Mouse (Mus musculus) R1 (cell line): ENCODE measurements around the gene Sf3b6.
A peak's percentile ranks its signal among the peaks of the same experiment; 100 is the strongest.

Experiments
- DNase-seq: peaks from one replicate; pipeline ENCODE4 v3.0.0-alpha.2; 2018; ENCODE audit warnings: low read depth, low spot score

Sf3b6 gene

DNA sequence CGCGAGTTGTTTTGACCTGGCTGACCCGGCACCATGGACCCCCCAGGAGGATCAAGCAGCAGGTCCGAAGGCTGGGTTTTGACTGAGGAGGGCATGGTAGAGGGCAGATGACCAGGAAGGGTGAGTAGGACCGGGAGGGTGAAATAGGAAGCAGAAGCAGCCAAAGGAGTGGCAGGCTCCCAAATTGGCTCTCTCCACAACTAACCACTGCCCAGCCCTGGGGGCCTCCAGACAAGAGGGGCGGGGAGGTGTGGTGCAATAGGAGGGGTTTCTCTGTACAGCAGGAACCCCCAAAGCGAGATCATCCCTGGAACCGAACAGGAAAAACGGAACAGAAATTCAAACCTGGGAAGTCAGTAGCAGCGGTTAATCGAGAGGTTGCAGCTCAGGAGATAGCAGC is 23.4 kb downstream of the Sf3b6 start:
- no peak for DNase-seq

DNA sequence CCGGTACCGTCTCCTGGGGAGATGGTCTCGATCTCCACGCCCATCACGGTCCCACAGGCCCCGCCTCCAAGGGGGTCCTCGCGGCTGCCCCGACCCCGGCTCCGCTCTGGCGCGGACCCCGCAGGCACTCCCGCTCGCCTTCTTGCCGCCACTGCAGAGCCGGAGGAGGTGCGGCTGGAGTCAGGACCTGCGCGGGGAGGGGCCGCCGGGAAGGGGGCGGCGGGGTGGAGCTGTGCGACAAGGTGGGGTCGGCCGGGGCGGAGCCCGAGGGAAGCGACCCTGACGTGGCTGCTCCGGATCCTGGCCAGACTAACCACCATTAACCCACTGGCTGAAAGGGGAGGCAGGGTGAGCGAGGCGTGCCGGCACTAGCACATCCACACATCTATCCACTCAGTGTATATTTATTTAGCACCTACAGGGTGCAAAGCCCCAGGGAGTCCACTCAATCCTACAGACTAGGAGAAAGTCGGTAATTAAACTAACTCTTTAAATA is 24.1 kb downstream of the Sf3b6 start, which contains the start of gene Fkbp1b:
TSS of gene Fkbp1b (minus strand) at position 200 of the 496 bp plus-strand sequence.
- peak; percentile 82 for DNase-seq

DNA sequence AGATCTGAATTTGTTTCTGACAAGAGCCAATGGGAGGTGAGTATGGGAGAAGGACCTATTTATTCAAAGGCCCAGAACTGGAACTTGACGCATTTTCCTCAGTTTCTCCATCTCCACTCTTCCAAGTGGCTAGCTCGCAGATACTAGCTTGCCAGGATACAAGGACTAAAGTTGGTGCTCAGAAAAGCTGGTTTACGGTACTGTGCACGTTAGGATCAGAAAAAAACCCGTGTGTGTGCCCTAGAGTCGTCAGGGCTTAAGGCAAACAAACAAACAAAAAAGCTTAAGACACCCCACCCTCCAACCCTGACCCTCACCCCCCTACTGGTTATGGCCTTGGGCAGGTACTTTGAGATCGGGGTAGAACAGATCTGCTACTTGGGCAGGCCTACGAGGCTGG is 25.1 kb downstream of the Sf3b6 start:
- DNase-seq = no peak

DNA sequence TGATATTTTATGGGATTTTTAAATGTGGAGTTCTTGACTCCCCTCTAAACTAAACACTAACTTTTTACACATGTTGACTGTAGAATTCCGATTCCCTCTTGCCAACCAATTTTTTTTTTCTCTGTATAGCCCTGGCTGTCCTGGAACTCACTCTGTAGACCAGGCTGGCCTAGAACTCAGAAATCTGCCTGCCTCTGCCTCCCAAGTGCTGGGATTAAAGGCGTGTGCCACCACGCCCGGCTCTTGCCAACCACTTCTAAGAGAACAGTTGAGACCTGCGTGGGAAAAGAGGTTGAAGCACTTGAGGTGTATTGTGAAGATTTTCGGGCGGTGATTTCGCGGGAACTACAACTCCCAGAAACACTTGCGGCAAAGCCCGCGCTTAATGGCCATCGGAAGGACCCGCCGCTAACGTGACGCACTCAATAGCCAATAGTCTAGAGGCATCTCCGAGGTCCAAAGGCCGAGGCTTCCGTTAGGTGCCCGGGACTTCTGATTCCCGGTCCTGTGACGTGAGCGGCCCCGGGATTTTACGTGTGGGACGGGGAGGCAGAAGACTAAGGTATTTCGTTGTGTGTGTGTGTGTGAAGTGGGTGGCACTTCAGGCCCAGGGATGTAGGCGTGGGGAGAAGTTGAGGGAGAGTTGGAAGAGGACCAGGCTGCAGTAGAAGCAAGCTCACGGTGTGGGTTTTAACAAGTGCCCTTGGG is 25.7 kb downstream of the Sf3b6 start, which contains the start of gene Wdcp:
TSS of gene Wdcp (plus strand) at position 414 of the 708 bp plus-strand sequence.
- peak; percentile 96 for DNase-seq

DNA sequence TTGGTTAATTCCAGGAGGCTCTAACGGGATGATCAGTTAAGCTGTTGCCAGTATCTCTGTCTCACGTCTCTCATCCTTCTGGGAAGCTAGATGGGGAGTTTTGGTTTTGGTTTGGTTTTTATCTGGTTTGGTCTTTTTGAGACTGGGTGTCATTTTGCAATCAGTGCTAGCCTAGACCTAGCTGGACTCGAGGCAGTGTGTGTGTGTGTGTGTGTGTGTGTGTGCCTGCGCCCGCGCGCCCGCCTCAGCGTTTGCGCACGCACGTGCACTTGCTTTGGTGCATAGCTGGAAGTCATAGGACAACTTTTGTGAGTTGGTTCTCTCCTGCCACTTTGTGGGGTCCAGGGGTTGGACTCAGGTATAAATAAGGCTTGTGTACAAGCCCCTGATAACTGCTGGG is 26.4 kb downstream of the Sf3b6 start:
- peak; percentile 43 for DNase-seq

DNA sequence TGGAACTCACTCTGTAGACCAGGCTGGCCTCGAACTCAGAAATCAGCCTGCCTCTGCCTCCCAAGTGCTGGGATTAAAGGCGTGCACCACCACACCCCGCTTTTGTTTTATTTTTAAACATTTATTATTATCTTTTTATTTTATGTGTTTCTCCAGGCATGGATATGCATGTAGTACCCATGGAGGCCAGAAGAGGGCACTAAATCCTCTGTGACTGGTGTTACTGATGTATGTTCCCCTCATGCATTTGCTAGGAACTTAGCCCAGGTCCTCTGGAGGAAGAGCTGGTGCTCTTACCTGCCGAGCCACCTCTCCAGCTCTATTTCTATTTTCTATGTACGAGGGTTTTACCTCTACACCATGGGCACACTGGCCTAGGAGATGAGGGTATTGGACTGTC is 38.8 kb downstream of the Sf3b6 start:
- DNase-seq = peak; percentile 82

DNA sequence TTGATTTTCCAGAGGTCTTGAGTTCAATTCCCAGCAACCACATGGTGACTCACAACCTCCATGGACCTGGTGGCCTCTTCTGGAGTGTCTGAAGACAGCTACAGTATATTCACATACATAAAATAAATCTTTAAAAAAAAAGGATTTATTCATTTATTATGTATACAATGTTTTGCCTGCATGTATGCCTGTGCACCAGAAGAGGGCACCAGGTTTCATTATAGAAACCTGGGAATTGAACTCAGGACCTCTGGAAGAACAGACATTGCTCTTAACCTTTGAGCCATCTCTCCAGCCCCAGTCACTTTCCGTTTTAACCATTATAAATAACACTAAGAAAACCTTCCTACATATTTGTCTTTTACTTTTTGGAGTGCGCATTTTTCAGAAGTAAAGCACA is 39.5 kb downstream of the Sf3b6 start:
- no peak for DNase-seq

DNA sequence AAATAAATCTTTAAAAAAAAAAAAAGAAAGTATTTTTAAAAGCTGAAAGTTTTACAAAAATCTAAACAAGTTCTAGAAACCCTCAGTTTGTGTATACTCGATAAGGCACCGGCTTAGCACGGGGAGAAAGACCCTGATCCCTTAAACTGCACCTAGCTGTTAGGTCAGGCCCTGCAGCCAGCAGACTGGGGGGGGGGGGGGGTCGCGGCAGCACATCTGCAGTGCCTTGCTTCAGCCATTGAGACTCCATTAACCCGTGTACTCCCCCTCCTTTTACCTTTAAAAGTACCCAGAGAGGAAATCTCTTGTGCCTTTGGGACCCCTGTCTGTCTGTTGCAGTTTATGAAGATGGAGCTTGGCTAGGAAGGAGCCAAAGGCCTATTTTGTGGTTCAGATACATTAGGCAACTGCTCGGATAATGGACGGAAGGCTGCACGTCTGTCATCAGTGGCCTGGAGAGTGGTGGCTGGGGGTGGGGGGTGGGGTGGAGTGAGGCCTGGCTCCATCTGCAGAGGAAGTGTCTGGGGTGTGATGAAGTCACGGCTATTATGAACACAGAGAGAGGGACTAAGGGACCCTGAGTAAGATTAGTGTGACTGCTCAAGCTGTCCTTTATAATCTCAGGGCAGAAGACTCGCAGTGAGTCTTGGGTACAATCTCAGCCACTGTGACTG is 42.0 kb downstream of the Sf3b6 start:
- DNase-seq = no peak

DNA sequence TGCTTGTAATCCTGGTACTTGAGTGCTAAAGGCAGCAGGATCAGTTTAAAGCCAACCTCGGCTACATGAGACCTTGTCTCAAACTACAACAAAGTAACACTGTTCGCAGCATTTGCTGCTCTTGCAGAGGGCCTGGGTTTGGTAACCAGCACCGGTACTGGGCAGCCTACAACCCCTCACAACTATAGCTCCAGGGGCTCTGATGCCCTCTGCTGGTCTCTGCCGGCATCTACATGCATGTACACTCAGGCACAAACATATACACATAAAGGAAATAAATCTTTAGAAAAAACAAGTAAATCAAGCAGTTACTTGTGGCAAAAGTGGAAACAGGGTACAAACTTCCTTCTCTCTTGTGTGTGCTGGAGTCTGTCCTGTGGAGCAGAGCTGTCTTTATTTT is 45.3 kb downstream of the Sf3b6 start:
- peak; percentile 75 for DNase-seq

DNA sequence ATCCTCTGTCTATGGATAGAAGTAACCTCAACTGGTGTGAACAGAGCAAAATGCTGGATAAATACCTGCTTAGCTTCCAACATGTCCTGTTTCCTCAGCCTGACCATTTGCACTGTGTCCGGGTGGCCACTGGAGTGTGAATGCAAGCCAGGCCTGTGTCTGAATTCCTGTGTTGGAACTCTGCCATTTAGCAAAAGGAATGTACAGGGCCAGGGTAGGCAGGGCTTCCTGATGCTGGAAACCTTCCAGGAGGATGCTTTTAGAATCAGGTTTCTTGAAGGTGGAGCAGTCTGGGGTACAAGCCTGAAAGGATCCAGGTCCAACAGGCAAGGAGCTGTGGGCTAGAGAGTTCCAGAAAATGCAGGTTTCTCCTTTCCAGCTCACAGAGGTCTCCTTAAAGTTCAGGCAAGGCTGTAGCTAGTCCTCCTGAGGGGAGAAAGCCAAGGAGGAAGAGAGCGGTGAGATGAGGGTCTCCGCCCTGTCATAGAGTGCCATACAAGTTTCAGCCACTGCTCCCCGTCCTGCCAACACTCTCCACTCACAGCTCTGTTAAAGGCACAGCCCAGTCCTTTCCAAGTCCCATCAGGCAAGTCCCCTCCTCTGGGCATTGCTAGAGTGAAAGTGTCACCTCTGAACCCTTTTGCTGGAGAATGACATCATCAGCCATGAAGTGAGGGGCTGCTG is 46.5 kb downstream of the Sf3b6 start:
- DNase-seq = no peak

DNA sequence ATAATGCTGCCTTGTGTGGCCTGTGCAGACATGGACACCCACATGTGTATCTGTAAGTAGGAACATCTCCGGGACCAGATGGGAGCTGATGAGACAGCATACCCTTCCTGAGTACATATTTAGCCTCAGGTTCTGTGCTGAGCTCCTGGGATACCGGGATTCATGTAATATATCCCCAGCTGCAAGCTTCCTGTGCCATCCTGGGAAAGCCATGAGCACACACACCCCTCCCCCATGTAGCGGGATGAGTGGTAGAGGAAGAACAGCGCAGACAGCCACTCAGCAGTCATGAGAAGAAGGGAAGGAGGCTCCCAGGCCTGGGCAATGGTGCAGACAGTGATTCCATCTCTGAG is 47.0 kb downstream of the Sf3b6 start:
- DNase-seq = no peak

DNA sequence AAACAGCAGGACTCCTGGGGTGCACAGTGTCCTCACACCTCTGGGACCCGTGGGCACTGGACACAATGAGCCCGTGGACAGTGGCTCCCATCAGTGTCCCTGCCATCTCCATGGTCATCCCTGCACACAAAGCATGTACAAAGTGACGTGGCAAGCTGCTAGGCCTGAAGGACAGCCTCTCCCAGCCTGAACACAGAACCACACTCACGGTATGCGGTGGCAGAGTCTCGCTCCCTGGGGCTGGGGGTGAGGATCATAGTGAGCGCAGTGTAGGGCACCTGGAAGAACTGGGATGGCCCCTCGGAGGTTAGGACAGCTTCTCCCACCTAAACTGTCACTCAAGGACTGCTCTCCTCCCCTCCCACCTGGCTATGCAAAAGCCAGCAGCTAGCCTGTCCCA is 51.6 kb downstream of the Sf3b6 start:
- no peak for DNase-seq

DNA sequence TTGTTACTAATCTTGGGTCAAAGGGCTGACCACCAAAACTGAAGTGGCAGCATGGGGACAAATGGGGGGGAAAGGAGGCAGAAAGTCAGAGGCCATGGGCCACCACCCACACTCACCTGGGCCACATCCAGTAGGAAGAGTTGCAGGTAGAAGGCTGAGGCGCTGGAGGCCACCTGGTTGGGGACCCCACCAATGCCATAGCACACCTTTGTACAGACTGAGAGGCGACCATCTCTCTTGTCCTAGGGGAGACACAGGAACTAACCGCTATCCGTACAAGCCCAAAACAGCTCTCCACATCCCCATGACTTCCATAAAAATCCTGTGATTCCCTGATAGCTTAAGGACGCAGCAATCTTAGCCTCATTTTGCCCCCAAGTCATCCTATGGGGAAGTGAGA is 53.9 kb downstream of the Sf3b6 start:
- DNase-seq = no peak

DNA sequence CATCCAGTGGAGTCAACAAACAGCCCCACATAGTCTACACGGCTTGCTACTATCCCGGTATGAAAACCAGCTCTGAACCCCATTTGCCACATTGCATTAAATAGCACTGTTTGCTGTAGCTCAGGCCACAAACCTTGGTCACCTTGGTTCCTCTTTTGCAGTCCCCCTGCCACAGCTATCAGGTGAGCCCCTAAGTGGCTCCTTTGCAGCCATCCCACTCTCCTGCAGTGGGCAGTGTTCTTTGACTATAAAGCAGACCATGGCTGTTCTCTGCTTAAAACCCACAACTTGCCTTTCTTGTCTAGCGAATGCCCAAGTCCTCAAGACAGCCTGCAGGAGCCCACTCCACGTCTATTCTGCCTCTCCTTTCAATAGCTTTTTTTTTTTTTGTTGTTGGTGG is 54.9 kb downstream of the Sf3b6 start:
- DNase-seq = no peak

DNA sequence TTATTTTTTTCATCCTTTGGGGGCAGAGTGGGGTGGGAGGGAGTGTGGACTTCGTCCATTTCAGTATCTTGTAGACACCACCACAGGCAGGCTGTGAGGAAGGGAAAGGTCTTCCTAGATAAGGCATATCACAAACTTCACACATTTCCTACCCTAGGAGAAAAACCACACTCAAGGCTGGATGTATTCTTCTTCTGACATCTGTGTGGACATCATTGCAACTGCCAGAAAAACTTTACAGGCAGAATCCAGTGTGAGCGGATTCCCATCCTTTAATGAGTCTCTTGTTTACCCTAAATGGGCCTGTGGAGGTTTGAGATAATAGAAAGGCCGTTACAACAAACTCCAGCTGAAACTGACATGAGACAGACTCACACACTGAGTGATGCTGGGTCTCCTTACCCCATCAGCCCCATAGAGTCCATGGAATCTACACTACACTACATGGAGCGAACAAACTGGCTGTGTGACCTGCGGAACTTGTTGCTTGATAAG is 55.7 kb downstream of the Sf3b6 start:
- DNase-seq = no peak

DNA sequence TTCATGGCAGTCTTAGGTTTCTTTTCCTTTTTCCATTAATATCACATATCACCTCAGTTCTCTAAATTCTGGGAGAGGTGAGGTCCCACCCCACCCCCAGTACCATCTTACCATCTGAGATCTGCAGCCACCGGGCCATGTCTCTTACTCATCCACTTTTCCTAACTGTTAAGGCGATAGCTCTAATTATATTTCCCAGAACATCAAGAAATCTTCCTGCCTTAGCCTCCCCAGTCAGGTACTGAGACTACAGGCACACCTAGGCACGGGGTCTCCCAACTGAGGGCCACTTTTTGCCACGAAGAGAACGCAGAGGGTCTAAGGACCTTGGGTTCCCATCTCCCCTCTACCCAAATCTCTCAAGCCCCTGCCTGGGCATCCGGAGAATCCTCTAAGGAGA is 56.2 kb downstream of the Sf3b6 start:
- DNase-seq = no peak

DNA sequence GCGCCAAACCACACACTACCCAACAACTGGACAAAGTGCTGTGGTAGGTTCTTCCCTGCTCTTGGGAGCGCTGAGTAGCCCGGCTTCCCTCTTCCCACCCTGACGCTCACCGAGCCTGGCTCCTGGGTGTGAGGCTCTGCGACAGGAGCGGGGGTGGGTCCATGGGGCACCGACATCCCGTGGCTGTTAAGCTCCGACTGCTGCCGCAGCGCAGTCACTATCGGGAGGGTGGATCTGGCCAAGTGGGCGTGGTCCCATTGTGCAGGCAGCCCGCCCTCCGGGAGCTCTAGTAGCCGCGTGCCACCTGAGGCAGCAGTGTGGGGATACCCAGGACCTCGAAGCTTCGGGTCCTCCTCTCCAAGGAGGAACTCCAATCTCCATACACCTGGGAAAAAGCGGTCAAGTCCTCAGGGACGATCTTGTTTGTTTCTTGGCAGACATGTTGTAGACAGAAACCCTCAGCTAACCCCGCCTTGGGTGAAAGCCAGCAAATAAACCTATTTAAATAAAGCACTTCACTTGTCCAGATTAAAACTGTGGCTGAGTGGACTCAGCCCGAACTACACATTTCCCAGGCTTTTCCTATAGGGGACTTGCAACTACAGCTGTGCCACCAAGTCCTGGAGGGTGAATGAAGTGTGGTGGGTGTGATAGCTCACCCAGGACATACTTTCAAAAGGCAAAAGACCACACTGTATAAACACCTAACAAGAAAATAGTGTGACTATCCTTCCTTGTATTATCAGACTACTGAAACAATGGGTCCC is 57.0 kb downstream of the Sf3b6 start, which contains the start of gene Mfsd2b:
TSS of gene Mfsd2b (minus strand) at position 199 of the 767 bp plus-strand sequence.
- peak; percentile 87 for DNase-seq

DNA sequence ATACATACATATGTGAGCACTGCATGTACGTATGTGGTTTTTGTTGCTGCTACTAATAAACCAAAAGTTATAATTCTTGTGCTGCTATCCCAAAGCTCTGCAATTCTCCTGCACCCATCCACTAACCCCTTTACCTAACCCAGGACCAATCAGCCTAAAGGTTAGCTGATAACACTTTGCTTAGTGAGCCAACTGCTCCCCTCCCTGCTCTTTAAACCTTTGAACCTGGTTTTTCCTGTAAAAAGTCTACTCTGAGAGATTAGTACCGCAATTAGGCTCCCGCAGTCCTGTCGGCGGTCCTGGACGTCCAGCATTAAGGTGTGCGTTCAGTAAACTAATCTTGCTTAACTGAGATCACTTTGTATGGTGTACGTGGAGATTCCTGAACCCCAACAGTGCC is 58.3 kb downstream of the Sf3b6 start:
- no peak for DNase-seq
